Mouse (Mus musculus): Measurements from ENCODE around the gene Tspyl3.

- TF ChIP-seq CTCF (conservative IDR thresholded peaks at IDR 0.05; ENCODE audit: low read length) = no peak
- no peak for TF ChIP-seq NANOG (IDR thresholded peaks at IDR 0.05; ENCODE audit: borderline replicate concordance, low read length)
- TF ChIP-seq POU5F1 (IDR thresholded peaks at IDR 0.05; ENCODE audit: borderline replicate concordance, low read length) = no peak
Observed at GRCm38 (mm10) chr2:153239860-153240480, 14.7 kb upstream of the Tspyl3 start.

Data from E14TG2a.4 (cell line).